Mouse (Mus musculus) forebrain, embryonic 14.5 days (tissue): ENCODE results near the gene Nrxn3. TPM values are rescaled to one million over a fixed set of nuclear protein-coding genes. Genes with fewer than 3 reads are reported as not detected.

Experiments used
- ATAC-seq: fragments of 200-750 bp; cut with Nextera tagmentation; 2 replicates; pipeline ENCODE4 v1.8.0; 2017; ENCODE audit warnings: mild to moderate bottlenecking, moderate library complexity
- DNase-seq: peaks from one replicate; pipeline ENCODE4 v3.0.0-alpha.2; 2015; ENCODE audit warnings: low spot score
- H3K27ac ChIP-seq: fragments of 300-500 bp; sonication (generic); 2 replicates; pipeline ENCODE4 v1.5.1; 2014; ENCODE audit warnings: low read depth, mild to moderate bottlenecking, control low read depth, low read length, moderate library complexity
- H3K27me3 ChIP-seq: fragments of 300-500 bp; sonication (generic); replicated peaks from 2 replicates; pipeline ENCODE4 v1.6.1; 2014; ENCODE audit warnings: low read length, control low read depth, mixed read lengths; ENCODE audit not compliant: control insufficient read depth, insufficient read depth
- H3K36me3 ChIP-seq: fragments of 300-500 bp; sonication (generic); 2 replicates; pipeline ENCODE4 v1.6.1; 2014; ENCODE audit warnings: low read length, control low read depth; ENCODE audit not compliant: control insufficient read depth, insufficient read depth
- H3K4me1 ChIP-seq: fragments of 300-500 bp; sonication (generic); 2 replicates; pipeline ENCODE4 v1.6.1; 2014; ENCODE audit warnings: antibody characterized with exemption, low read length, control low read depth; ENCODE audit not compliant: control insufficient read depth, insufficient read depth
- H3K4me2 ChIP-seq: fragments of 300-500 bp; sonication (generic); 2 replicates; pipeline ENCODE4 v1.6.1; 2014; ENCODE audit warnings: mild to moderate bottlenecking, control low read depth, low read length
- H3K4me3 ChIP-seq: fragments of 300-500 bp; sonication (generic); 2 replicates; pipeline ENCODE4 v1.5.1; 2014; ENCODE audit warnings: low read depth, low read length, control low read depth
- H3K9ac ChIP-seq: fragments of 300-500 bp; sonication (generic); 2 replicates; pipeline ENCODE4 v1.6.1; 2014; ENCODE audit warnings: mild to moderate bottlenecking, low read length, control low read depth, moderate library complexity
- H3K9me3 ChIP-seq: fragments of 300-500 bp; sonication (generic); replicated peaks from 2 replicates; pipeline ENCODE4 v1.6.1; 2016; ENCODE audit warnings: low read length, control low read depth, mixed read lengths; ENCODE audit not compliant: control insufficient read depth
- WGBS: fragments of 180-500 bp; shearing (Covaris S2); extraction: QIAGEN DNeasy Blood & Tissue Kit; methylation state at CpG from one replicate; pipeline ENCODE4 v1.1.7; 2014; 5-methylcytosine and 5-hydroxymethylcytosine counted together
- polyA plus RNA-seq: library from polyadenylated mRNA; unstranded; fragments of >200 nt; fragmentation: Nextera tagmentation; extraction: Ambion mirVana; gene quantifications from 2 replicates; pipeline ENCODE4 v1.2.1, GENCODE M21; 2014

The Nrxn3 gene
- polyA plus RNA-seq, 1 experiment from 2014 or later: 39.6 TPM

GRCm38 (mm10) chr12:88860397-88860796 lies 137.7 kb downstream of the Nrxn3 start:
- ATAC-seq: peak; percentile 85
- H3K9me3 ChIP-seq: no peaks in the 10 kb centered on the region
- no peak overlapping the region for H3K4me3 ChIP-seq
- H3K9ac ChIP-seq: no peak overlapping the region
- no peaks in the 10 kb centered on the region for H3K36me3 ChIP-seq
- H3K27me3 ChIP-seq: no peaks in the 10 kb centered on the region
- DNase-seq: peak; percentile 90
- H3K27ac ChIP-seq: peak overlapping the region; percentile 45; the same call in 1 of the 2 replicates
- peaks cover 25% of the 10 kb centered on the region for H3K4me1 ChIP-seq
- no peak overlapping the region for H3K4me2 ChIP-seq
- WGBS: 8% methylated on average over 4 of the region's 4 CpGs

DNA sequence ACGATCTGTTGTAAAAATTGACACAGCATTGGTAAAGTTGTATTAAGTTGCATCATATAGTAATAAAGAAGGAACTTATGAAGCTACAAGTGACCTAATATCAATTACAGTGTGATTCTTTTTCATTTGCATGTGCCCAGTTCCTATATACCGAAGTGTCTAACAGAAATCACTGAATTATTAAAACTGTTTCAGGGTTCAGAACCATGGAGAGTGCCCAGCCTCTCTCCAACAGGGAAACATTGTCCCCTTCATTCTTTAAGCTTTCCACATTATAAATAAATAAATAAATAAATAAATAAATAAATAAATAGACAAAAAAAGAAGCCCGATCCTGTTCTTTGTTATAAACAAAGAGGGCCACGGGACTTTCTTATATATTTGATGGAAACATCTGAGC lies 140.4 kb downstream of the Nrxn3 start:
- Histone ChIP-seq H3K4me1 (peaks cover 21% of the 10 kb centered on the region), H3K9me3 (no peaks in the 10 kb centered on the region), H3K4me3 (no peak overlapping the region), H3K9ac (no peak overlapping the region), H3K27ac (no peak overlapping the region), H3K27me3 (no peaks in the 10 kb centered on the region), H3K36me3 (no peaks in the 10 kb centered on the region), H3K4me2 (no peak overlapping the region)
- no peak for ATAC-seq
- DNase-seq: no peak
- WGBS: 76% methylated on average over 4 of the region's 4 CpGs

- Histone ChIP-seq H3K27ac (peak overlapping the region; percentile 58), H3K4me3 (no peak overlapping the region), H3K9me3 (no peaks in the 10 kb centered on the region), H3K36me3 (no peaks in the 10 kb centered on the region), H3K4me2 (no peak overlapping the region), H3K9ac (no peak overlapping the region), H3K4me1 (no peaks in the 10 kb centered on the region), H3K27me3 (no peaks in the 10 kb centered on the region)
- ATAC-seq: peak; percentile 66
- peak; percentile 71 for DNase-seq
Measured at GRCm38 (mm10) chr12:88868288-88868687, 145.6 kb downstream of the Nrxn3 start.

GRCm38 (mm10) chr12:88897331-88897730 lies 174.7 kb downstream of the Nrxn3 start:
- Histone ChIP-seq H3K9ac (no peak overlapping the region), H3K27me3 (no peaks in the 10 kb centered on the region), H3K4me3 (no peak overlapping the region), H3K36me3 (no peaks in the 10 kb centered on the region), H3K27ac (no peak overlapping the region), H3K4me2 (no peak overlapping the region), H3K9me3 (no peaks in the 10 kb centered on the region), H3K4me1 (peaks cover 7% of the 10 kb centered on the region)
- WGBS: 78% methylated on average over 1 of the region's 1 CpGs
- no peak for ATAC-seq
- no peak for DNase-seq

DNA sequence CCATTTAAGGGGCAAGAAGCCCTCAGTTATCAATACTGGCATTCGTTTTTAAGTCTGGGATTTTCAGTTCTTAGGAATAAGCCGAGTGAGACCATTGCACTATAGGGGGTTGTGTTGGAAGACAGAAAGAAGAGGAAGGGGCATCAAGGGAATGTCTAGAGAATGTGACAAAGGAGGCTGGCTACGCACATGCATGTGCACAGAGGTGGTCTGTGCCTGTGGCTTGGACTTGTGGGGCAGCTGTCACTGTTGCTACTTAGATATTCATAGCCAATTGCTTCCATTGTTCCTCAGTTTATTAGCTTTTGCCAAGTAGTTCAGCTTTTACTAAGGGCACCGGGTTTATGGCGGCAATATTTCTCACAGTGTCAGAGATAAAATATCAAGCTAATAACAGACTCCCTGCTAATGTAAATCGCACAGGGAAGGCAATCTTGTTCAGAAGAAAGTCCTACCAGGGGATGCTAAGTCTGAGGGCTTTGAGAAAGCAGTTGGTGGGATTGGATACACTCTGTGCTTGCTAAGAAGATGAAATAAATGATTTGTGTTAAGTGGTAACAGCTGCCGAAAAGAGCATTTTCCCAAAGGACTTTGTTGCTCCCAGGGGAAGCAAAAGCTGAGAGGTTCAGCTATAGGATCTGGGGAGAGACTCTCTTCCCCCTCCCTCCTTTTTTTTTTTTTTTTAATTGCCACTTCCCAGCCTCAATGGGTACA lies 177.5 kb downstream of the Nrxn3 start:
- ATAC-seq: peak; percentile 79
- no peak overlapping the region for H3K27ac ChIP-seq
- H3K4me2 ChIP-seq: no peak overlapping the region

DNA sequence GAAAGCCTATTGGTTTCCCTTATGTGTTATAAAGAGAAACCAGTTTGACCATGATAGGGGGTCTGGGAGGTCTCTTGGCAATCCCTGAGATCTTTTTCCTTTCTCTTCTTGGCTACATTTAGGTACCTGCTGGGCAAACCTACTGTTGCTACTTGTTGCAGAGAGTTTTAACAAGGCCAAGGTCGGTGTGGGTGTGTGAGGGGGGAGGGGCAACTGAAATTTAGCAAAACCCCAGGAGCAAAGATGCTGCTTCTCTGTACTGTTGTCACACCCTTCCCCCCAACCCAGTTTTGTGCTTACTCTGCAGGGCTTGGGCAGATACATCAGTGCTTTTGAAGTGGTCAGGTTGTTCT lies 178.0 kb downstream of the Nrxn3 start:
- DNase-seq: no peak
- ATAC-seq: 0 out of 2 replicates have a peak, but pooled peaks have one; percentile 24
- no peak overlapping the region for H3K27ac ChIP-seq

More for the DNA sequence above, 177.5 kb downstream of the Nrxn3 start:
- Histone ChIP-seq H3K9ac (no peak overlapping the region), H3K4me1 (peaks cover 9% of the 10 kb centered on the region), H3K9me3 (no peaks in the 10 kb centered on the region), H3K4me3 (no peak overlapping the region), H3K36me3 (no peaks in the 10 kb centered on the region), H3K27me3 (no peaks in the 10 kb centered on the region)
- DNase-seq: peak; percentile 56
- WGBS: 40% methylated on average over 7 of the region's 7 CpGs

GRCm38 (mm10) chr12:88910761-88911160 lies 188.1 kb downstream of the Nrxn3 start:
- Histone ChIP-seq H3K9ac (no peak overlapping the region), H3K4me2 (no peak overlapping the region), H3K4me1 (peaks cover 11% of the 10 kb centered on the region), H3K27ac (no peak overlapping the region), H3K36me3 (no peaks in the 10 kb centered on the region), H3K9me3 (no peaks in the 10 kb centered on the region), H3K27me3 (no peaks in the 10 kb centered on the region), H3K4me3 (no peak overlapping the region)
- ATAC-seq (peak; percentile 91), DNase-seq (peak; percentile 79)
- WGBS: 8% methylated on average over 2 of the region's 2 CpGs

More for the DNA sequence above, 178.0 kb downstream of the Nrxn3 start:
- H3K27me3 ChIP-seq: no peaks in the 10 kb centered on the region
- no peaks in the 10 kb centered on the region for H3K36me3 ChIP-seq
- no peak overlapping the region for H3K4me3 ChIP-seq
- peaks cover 9% of the 10 kb centered on the region for H3K4me1 ChIP-seq
- H3K9me3 ChIP-seq: no peaks in the 10 kb centered on the region
- 4% methylated on average over 1 of the region's 1 CpGs for WGBS
- no peak overlapping the region for H3K9ac ChIP-seq
- H3K4me2 ChIP-seq: no peak overlapping the region

DNA sequence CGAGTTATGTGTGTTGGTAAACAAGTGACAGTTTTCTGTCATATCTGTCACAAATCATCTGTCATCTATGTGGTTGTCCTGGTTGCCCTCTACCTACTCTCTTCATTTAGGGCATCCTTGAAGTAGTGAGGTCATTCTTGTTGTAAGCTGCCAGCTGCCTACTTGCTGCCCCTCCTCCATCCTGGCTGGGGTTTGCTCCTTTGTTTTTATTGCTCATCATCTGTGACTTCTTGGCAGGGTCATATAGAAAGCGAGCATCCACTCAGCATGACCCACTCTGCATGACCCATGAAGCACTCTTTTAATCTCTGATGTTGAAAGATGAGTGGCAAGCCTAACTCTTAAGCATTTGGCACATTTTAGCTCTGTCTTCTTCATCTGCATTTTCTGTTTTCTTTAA lies 194.1 kb downstream of the Nrxn3 start:
- WGBS: 73% methylated on average over 2 of the region's 2 CpGs
- Histone ChIP-seq H3K27me3 (no peaks in the 10 kb centered on the region), H3K9ac (no peak overlapping the region), H3K36me3 (no peaks in the 10 kb centered on the region), H3K27ac (no peak overlapping the region), H3K4me3 (no peak overlapping the region), H3K4me1 (no peaks in the 10 kb centered on the region), H3K4me2 (no peak overlapping the region), H3K9me3 (no peaks in the 10 kb centered on the region)
- no peak for DNase-seq
- ATAC-seq: no peak

DNA sequence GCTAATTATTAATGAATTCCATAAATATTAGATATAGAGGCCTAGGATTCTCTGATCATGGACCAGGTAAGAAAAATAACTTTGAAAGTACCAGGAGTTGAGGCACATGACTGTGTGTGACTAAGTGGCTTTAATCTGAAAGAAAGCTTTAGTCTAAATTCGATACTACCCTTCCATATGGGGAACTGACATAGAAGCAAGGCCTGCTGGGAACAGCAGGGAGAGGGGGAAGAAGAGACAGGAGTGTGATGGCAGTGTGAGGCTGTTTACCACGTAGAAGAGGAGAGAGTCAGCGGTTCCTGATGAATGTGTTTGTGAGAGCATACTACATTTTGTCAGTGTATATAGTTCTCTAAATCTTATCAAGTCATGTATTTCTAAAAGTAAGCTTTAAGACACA lies 202.2 kb downstream of the Nrxn3 start:
- Histone ChIP-seq H3K9me3 (no peaks in the 10 kb centered on the region), H3K4me3 (no peak overlapping the region), H3K27me3 (no peaks in the 10 kb centered on the region), H3K4me1 (peaks cover 3% of the 10 kb centered on the region; the same call in 1 of the 2 replicates), H3K4me2 (no peak overlapping the region), H3K36me3 (no peaks in the 10 kb centered on the region), H3K9ac (no peak overlapping the region), H3K27ac (no peak overlapping the region)
- ATAC-seq (no peak), DNase-seq (no peak)
- 76% methylated on average over 3 of the region's 3 CpGs for WGBS
